Mouse (Mus musculus) bone marrow, adult 2 months (tissue): ENCODE data around the gene Chga.

Experiments
- CTCF ChIP-seq: fragments of 200-500 bp; IDR thresholded peaks from 2 replicates; pipeline ENCODE4 v1.5.1; 2011; ENCODE audit warnings: low read length, control low read depth; ENCODE audit not compliant: control insufficient read depth, insufficient read depth
- POLR2A ChIP-seq: fragments of 200-500 bp; IDR thresholded peaks from 2 replicates; pipeline ENCODE4 v1.6.1; 2011; ENCODE audit warnings: low read depth, mild to moderate bottlenecking, control low read depth, low read length, borderline replicate concordance; ENCODE audit not compliant: control insufficient read depth

GRCm38 (mm10) chr12:102565086-102565485, 10.3 kb downstream of the Chga start:
- TF ChIP-seq POLR2A (no peak), CTCF (no peak)
